Mouse (Mus musculus): ENCODE results near the gene Ccdc162.

The Ccdc162 gene

GRCm38 (mm10) chr10:41716029-41716897 lies at the start of gene Ccdc162:
TSS of gene Ccdc162 (minus strand) at chr10:41716634.
- in situ Hi-C loops (cut with MboI; ENCODE audit: low sequenced_read_pairs) = no loop called here

GRCm38 (mm10) chr10:41765586-41765985 lies 49.2 kb upstream of the Ccdc162 start:
- in situ Hi-C loops (cut with MboI; ENCODE audit: low sequenced_read_pairs) = no loop called here

GRCm38 (mm10) chr10:41763741-41764385 lies 47.4 kb upstream of the Ccdc162 start:
- in situ Hi-C loops (cut with MboI; ENCODE audit: low sequenced_read_pairs) = no loop called here

GRCm38 (mm10) chr10:41760866-41761265 lies 44.4 kb upstream of the Ccdc162 start:
- in situ Hi-C loops (cut with MboI; ENCODE audit: low sequenced_read_pairs) = no loop called here

GRCm38 (mm10) chr10:41758041-41758440 lies 41.6 kb upstream of the Ccdc162 start:
- in situ Hi-C loops (cut with MboI; ENCODE audit: low sequenced_read_pairs) = no loop called here

- in situ Hi-C loops (cut with MboI; ENCODE audit: low sequenced_read_pairs) = no loop called here
These were observed 40.8 kb upstream of the Ccdc162 start for GRCm38 (mm10) chr10:41757226-41757625.

GRCm38 (mm10) chr10:41751867-41752480 lies 35.5 kb upstream of the Ccdc162 start:
- in situ Hi-C loops (cut with MboI; ENCODE audit: low sequenced_read_pairs) = no loop called here

- in situ Hi-C loops (cut with MboI; ENCODE audit: low sequenced_read_pairs) = no loop called here
These were observed 32.9 kb upstream of the Ccdc162 start for GRCm38 (mm10) chr10:41749306-41749705.

- in situ Hi-C loops (cut with MboI; ENCODE audit: low sequenced_read_pairs) = no loop called here
These were observed 30.1 kb upstream of the Ccdc162 start for GRCm38 (mm10) chr10:41746554-41746953.

GRCm38 (mm10) chr10:41744006-41744405 lies 27.6 kb upstream of the Ccdc162 start:
- in situ Hi-C loops (cut with MboI; ENCODE audit: low sequenced_read_pairs) = no loop called here

- in situ Hi-C loops (cut with MboI; ENCODE audit: low sequenced_read_pairs) = no loop called here
These were observed 23.8 kb upstream of the Ccdc162 start for GRCm38 (mm10) chr10:41740221-41740620.

- in situ Hi-C loops (cut with MboI; ENCODE audit: low sequenced_read_pairs) = no loop called here
These were observed 20.8 kb upstream of the Ccdc162 start for GRCm38 (mm10) chr10:41737245-41737644.

- in situ Hi-C loops (cut with MboI; ENCODE audit: low sequenced_read_pairs) = no loop called here
These were observed 19.0 kb upstream of the Ccdc162 start for GRCm38 (mm10) chr10:41735398-41735797.

GRCm38 (mm10) chr10:41733214-41733613 lies 16.8 kb upstream of the Ccdc162 start:
- in situ Hi-C loops (cut with MboI; ENCODE audit: low sequenced_read_pairs) = no loop called here

- in situ Hi-C loops (cut with MboI; ENCODE audit: low sequenced_read_pairs) = no loop called here
These were observed 15.5 kb upstream of the Ccdc162 start for GRCm38 (mm10) chr10:41731932-41732331.

- in situ Hi-C loops (cut with MboI; ENCODE audit: low sequenced_read_pairs) = no loop called here
These were observed 14.3 kb upstream of the Ccdc162 start for GRCm38 (mm10) chr10:41730746-41731145.

GRCm38 (mm10) chr10:41726215-41726614 lies 9.8 kb upstream of the Ccdc162 start:
- in situ Hi-C loops (cut with MboI; ENCODE audit: low sequenced_read_pairs) = no loop called here

GRCm38 (mm10) chr10:41719587-41719986 lies 3.2 kb upstream of the Ccdc162 start:
- in situ Hi-C loops (cut with MboI; ENCODE audit: low sequenced_read_pairs) = no loop called here

- in situ Hi-C loops (cut with MboI; ENCODE audit: low sequenced_read_pairs) = no loop called here
These were observed 877 bp downstream of the Ccdc162 start for GRCm38 (mm10) chr10:41715557-41715956.

GRCm38 (mm10) chr10:41711467-41711866 lies 5.0 kb downstream of the Ccdc162 start:
- in situ Hi-C loops (cut with MboI; ENCODE audit: low sequenced_read_pairs) = no loop called here

GRCm38 (mm10) chr10:41710773-41711172 lies 5.7 kb downstream of the Ccdc162 start:
- in situ Hi-C loops (cut with MboI; ENCODE audit: low sequenced_read_pairs) = no loop called here

GRCm38 (mm10) chr10:41709341-41709740 lies 7.1 kb downstream of the Ccdc162 start:
- in situ Hi-C loops (cut with MboI; ENCODE audit: low sequenced_read_pairs) = no loop called here

Data from CH12F3 (cell line).